ENCODE assay signal across 17 mouse cellular contexts in the genomic region with DNA sequence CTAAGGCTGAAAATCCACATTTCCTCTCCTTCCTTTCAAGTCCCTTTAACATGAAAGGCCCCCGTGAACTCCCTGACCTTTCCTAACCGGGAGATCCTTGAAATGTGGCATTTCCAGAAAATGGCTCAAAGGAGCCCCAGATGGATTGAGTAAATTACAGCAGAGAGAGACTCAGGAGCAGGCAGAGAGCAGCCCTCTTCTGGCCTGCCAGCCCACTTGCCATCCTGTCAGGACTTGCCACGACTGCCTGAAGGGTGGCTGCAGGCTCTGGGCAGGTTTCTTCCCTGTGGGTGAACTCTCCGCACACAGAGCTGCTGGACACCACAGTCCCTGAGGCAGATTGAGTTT. TPM values are rescaled to one million over a fixed set of nuclear protein-coding genes. Genes with fewer than 3 reads are reported as not detected.
A peak's percentile ranks its signal among the peaks of the same experiment; 100 is the strongest.
DNase-seq lines count a peak whose midpoint lies in the region; ATAC-seq and TF ChIP-seq lines count a peak whose summit lies in the region.
"Had no signal": no experiment of that assay in that cellular context is flagged by ENCODE, and none has a peak within 500 bp of the region (broad histone marks: within the 10 kb centered on the region; RNA-seq: fewer than 3 reads in every experiment).

No protein-coding gene starts in this region.

- peaks cover 52% of the 10 kb centered on the region for H3K4me1 ChIP-seq in hindbrain, embryonic 10.5 days (replicated peaks)
- H3K4me1 ChIP-seq in hindbrain, embryonic 12.5 days: peaks cover 40% of the 10 kb centered on the region
- H3K4me1 ChIP-seq in stomach, embryonic 16.5 days (ENCODE audit: control insufficient read depth, insufficient read depth, low read length): peaks cover 30% of the 10 kb centered on the region; the same call in 1 of the 2 replicates
- H3K4me1 ChIP-seq in stomach, postnatal 0 days (replicated peaks; ENCODE audit: control insufficient read depth, insufficient read depth): peaks cover 2% of the 10 kb centered on the region; the same call in 1 of the 2 replicates

- H3K27ac ChIP-seq in hindbrain, embryonic 10.5 days: no peak overlapping the region; the same call in 1 of the 2 replicates
- no peak overlapping the region for H3K27ac ChIP-seq in hindbrain, embryonic 12.5 days
- H3K27ac ChIP-seq in stomach, embryonic 16.5 days (ENCODE audit: low read length): no peak overlapping the region
- H3K27ac ChIP-seq in stomach, postnatal 0 days (replicated peaks): no peak overlapping the region
- H3K27ac ChIP-seq: embryonic facial prominence, embryonic 12.5 days; forebrain, embryonic 13.5 days; gastrocnemius, adult 2 months; stomach, embryonic 15.5 days had no signal

- H3K4me2 ChIP-seq in hindbrain, embryonic 12.5 days (replicated peaks): no peak overlapping the region
- no peak overlapping the region for H3K4me2 ChIP-seq in stomach, embryonic 16.5 days (ENCODE audit: low read depth, low read length)
- no peak overlapping the region for H3K4me2 ChIP-seq in stomach, postnatal 0 days (replicated peaks; ENCODE audit: low read depth)
- peak overlapping the region; percentile 13 for H3K4me2 ChIP-seq in myocyte (ENCODE audit: low read depth)
- H3K4me2 ChIP-seq: forebrain, embryonic 13.5 days; stomach, embryonic 15.5 days had no signal

- H3K79me2 ChIP-seq in myocyte (ENCODE audit: control insufficient read depth, insufficient read depth): no peaks in the 10 kb centered on the region

- H3K27me3 ChIP-seq in hindbrain, embryonic 10.5 days (ENCODE audit: insufficient read depth, poor library complexity, severe bottlenecking): peaks cover 54% of the 10 kb centered on the region
- peaks cover 47% of the 10 kb centered on the region for H3K27me3 ChIP-seq in hindbrain, embryonic 12.5 days
- H3K27me3 ChIP-seq in stomach, embryonic 16.5 days (ENCODE audit: control insufficient read depth, insufficient read depth, low read length): no peaks in the 10 kb centered on the region
- H3K27me3 ChIP-seq in stomach, postnatal 0 days (ENCODE audit: control insufficient read depth, insufficient read depth, low read length): no peaks in the 10 kb centered on the region
- H3K27me3 ChIP-seq in myocyte (ENCODE audit: control insufficient read depth, insufficient read depth, insufficient read length): no peaks in the 10 kb centered on the region
- H3K27me3 ChIP-seq: stomach, embryonic 15.5 days had no signal

- no peak for TF ChIP-seq POLR2A in myocyte (IDR thresholded peaks at IDR 0.05; ENCODE audit: insufficient read length, low read depth)

- H3K36me3 ChIP-seq in hindbrain, embryonic 10.5 days: no peaks in the 10 kb centered on the region
- no peaks in the 10 kb centered on the region for H3K36me3 ChIP-seq in hindbrain, embryonic 12.5 days
- H3K36me3 ChIP-seq in stomach, embryonic 16.5 days (ENCODE audit: control insufficient read depth, insufficient read depth, low read length): no peaks in the 10 kb centered on the region
- no peaks in the 10 kb centered on the region for H3K36me3 ChIP-seq in stomach, postnatal 0 days (ENCODE audit: control insufficient read depth, insufficient read depth, low read length)
- no peaks in the 10 kb centered on the region for H3K36me3 ChIP-seq in myocyte (ENCODE audit: control insufficient read depth, insufficient read depth)
- H3K36me3 ChIP-seq: embryonic facial prominence, embryonic 12.5 days; stomach, embryonic 15.5 days had no signal

- H3ac ChIP-seq in myocyte (ENCODE audit: control insufficient read depth, insufficient read length): no peak overlapping the region

- TF ChIP-seq CTCF in stomach, postnatal 0 days (IDR thresholded peaks at IDR 0.05; ENCODE audit: low read depth): no peak

- H3K9me3 ChIP-seq in hindbrain, embryonic 10.5 days: no peaks in the 10 kb centered on the region
- no peaks in the 10 kb centered on the region for H3K9me3 ChIP-seq in hindbrain, embryonic 12.5 days (replicated peaks)
- H3K9me3 ChIP-seq in stomach, embryonic 16.5 days (replicated peaks; ENCODE audit: control insufficient read depth, low read length): no peaks in the 10 kb centered on the region
- no peaks in the 10 kb centered on the region for H3K9me3 ChIP-seq in stomach, postnatal 0 days (ENCODE audit: control insufficient read depth, low read length)
- H3K9me3 ChIP-seq: embryonic facial prominence, embryonic 12.5 days; forebrain, embryonic 13.5 days; stomach, embryonic 15.5 days had no signal

- no peak overlapping the region for H3K4me3 ChIP-seq in hindbrain, embryonic 10.5 days
- no peak overlapping the region for H3K4me3 ChIP-seq in hindbrain, embryonic 12.5 days
- H3K4me3 ChIP-seq in stomach, embryonic 16.5 days (replicated peaks; ENCODE audit: low read length): no peak overlapping the region
- no peak overlapping the region for H3K4me3 ChIP-seq in stomach, postnatal 0 days (ENCODE audit: low read depth, low read length)
- H3K4me3 ChIP-seq in myocyte: no peak overlapping the region
- H3K4me3 ChIP-seq: embryonic facial prominence, embryonic 12.5 days; forebrain, embryonic 13.5 days; gastrocnemius, adult 2 months; stomach, embryonic 15.5 days had no signal

- WGBS in hindbrain, embryonic 10.5 days: 15% methylated on average over 4 of the region's 4 CpGs
- WGBS in hindbrain, embryonic 12.5 days: 12% methylated on average over 4 of the region's 4 CpGs
- WGBS in stomach, embryonic 16.5 days: 22% methylated on average over 4 of the region's 4 CpGs
- WGBS in stomach, postnatal 0 days: 30% methylated on average over 4 of the region's 4 CpGs

- H3K9ac ChIP-seq in hindbrain, embryonic 12.5 days: no peak overlapping the region
- H3K9ac ChIP-seq in stomach, embryonic 16.5 days (ENCODE audit: low read length): peak overlapping the region; percentile 35
- H3K9ac ChIP-seq in stomach, postnatal 0 days (ENCODE audit: low read length): no peak overlapping the region
- H3K9ac ChIP-seq: embryonic facial prominence, embryonic 12.5 days; stomach, embryonic 15.5 days had no signal

- no peak for ATAC-seq in hindbrain, embryonic 12.5 days (ENCODE audit: low FRiP score)
- ATAC-seq in stomach, embryonic 16.5 days (ENCODE audit: insufficient read depth, low FRiP score): no peak
- ATAC-seq in stomach, postnatal 0 days (ENCODE audit: low FRiP score, low TSS enrichment): no peak
- no peak for ATAC-seq in megakaryocyte-erythroid progenitor cell, adult 5-6 weeks (replicated peaks; ENCODE audit: low FRiP score, low TSS enrichment, poor library complexity, severe bottlenecking)
- ATAC-seq: activated CD4-positive, CD25-positive, alpha-beta regulatory T cell, adult 4 months; forebrain, embryonic 13.5 days had no signal

- DNase-seq in hindbrain, embryonic 10.5 days (ENCODE audit: low spot score): peak; percentile 30
- no peak for DNase-seq in stomach, postnatal 0 days (ENCODE audit: low spot score)
- DNase-seq in embryo, embryonic 9.5 days (ENCODE audit: extremely low spot score): peak; percentile 54
- no peak for DNase-seq in cerebellum, adult 9-11 months
- DNase-seq: cerebellum, adult 2 months; gastrocnemius, adult 2 months; kidney, postnatal 36 days; liver; lung, adult 2 months had no signal

- no peak for TF ChIP-seq EP300 in stomach, postnatal 0 days (optimal IDR thresholded peaks at IDR 0.05)

TF ChIP-seq in myocyte, 11 proteins besides CTCF, POLR2A, EP300 and RAD21:
- TF ChIP-seq MAX (IDR thresholded peaks at IDR 0.05; ENCODE audit: low read depth) (no peak), POLR2AphosphoS2 (IDR thresholded peaks at IDR 0.05; ENCODE audit: insufficient read length, low read depth) (no peak), TCF12 (IDR thresholded peaks at IDR 0.05; ENCODE audit: insufficient read depth, poor library complexity, severe bottlenecking) (no peak), MYOD1 (IDR thresholded peaks at IDR 0.05; ENCODE audit: control insufficient read depth in 1 of 3, insufficient read length in 2 of 3, low read depth in 2 of 3) (no peak), TCF3 (IDR thresholded peaks at IDR 0.05; ENCODE audit: insufficient read length, low read depth) (no peak), CEBPB (IDR thresholded peaks at IDR 0.05; ENCODE audit: insufficient read depth, poor library complexity, severe bottlenecking) (no peak), SRF (IDR thresholded peaks at IDR 0.05; ENCODE audit: control insufficient read depth, insufficient read length, low read depth) (no peak), MYOG (IDR thresholded peaks at IDR 0.05; ENCODE audit: control insufficient read depth in 1 of 3, insufficient read depth in 1 of 3, insufficient read length in 2 of 3, low read depth in 2 of 3) (no peak), REST (IDR thresholded peaks at IDR 0.05; ENCODE audit: insufficient read depth, insufficient read length) (no peak)

RNA-seq across cellular contexts. Expression of a gene that starts 4.1 kb away (rescaled TPM):
- polyA plus RNA-seq in hindbrain, embryonic 10.5 days (2016; fragmentation: Nextera tagmentation; extraction: Ambion mirVana): 9.3 and 10.8 TPM in 2 replicates
- polyA plus RNA-seq in hindbrain, embryonic 12.5 days (2016; fragmentation: Nextera tagmentation; extraction: Ambion mirVana): 7.6 and 8.6 TPM in 2 replicates
- 2.8 TPM in 2 replicates for polyA plus RNA-seq in stomach, embryonic 16.5 days (2015; fragmentation: Nextera tagmentation; extraction: Ambion mirVana)
- polyA plus RNA-seq in stomach, postnatal 0 days (2015; fragmentation: Nextera tagmentation; extraction: Ambion mirVana): 3.6 and 3.7 TPM in 2 replicates
- 17.3 TPM for polyA plus RNA-seq in myocyte (2012; fragmentation: generic; extraction: Trizol)
- total RNA-seq in megakaryocyte-erythroid progenitor cell, adult 5-6 weeks (2014; fragmentation: Nextera tagmentation): 12.1 and 19.1 TPM in 2 replicates
- 3.6 and 10.0 TPM in 2 replicates for total RNA-seq in megakaryocyte-erythroid progenitor cell, adult 5-6 weeks (2017)

RNA-seq across cellular contexts. Expression of a gene that starts 55.1 kb away (rescaled TPM):
- polyA plus RNA-seq in hindbrain, embryonic 10.5 days (2016; fragmentation: Nextera tagmentation; extraction: Ambion mirVana): 905 and 976 TPM in 2 replicates
- polyA plus RNA-seq in hindbrain, embryonic 12.5 days (2016; fragmentation: Nextera tagmentation; extraction: Ambion mirVana): 978 and 979 TPM in 2 replicates
- polyA plus RNA-seq in stomach, embryonic 16.5 days (2015; fragmentation: Nextera tagmentation; extraction: Ambion mirVana): 650 and 654 TPM in 2 replicates
- polyA plus RNA-seq in stomach, postnatal 0 days (2015; fragmentation: Nextera tagmentation; extraction: Ambion mirVana): 530 and 542 TPM in 2 replicates
- polyA plus RNA-seq in myocyte (2012; fragmentation: generic; extraction: Trizol): 168 TPM
- total RNA-seq in megakaryocyte-erythroid progenitor cell, adult 5-6 weeks (2014; fragmentation: Nextera tagmentation): 186 and 213 TPM in 2 replicates
- 282 and 332 TPM in 2 replicates for total RNA-seq in megakaryocyte-erythroid progenitor cell, adult 5-6 weeks (2017)

Comparison
In these comparisons a context has a peak if more than half of its experiments do, and no peak if none do; other contexts are left out.
1. DNase-seq: peak in hindbrain, embryonic 10.5 days (single experiment) and embryo, embryonic 9.5 days (single experiment); none in stomach, postnatal 0 days (single experiment) and cerebellum, adult 9-11 months (single experiment).